ENCODE assay signal across 18 mouse cellular contexts in the genomic region with DNA sequence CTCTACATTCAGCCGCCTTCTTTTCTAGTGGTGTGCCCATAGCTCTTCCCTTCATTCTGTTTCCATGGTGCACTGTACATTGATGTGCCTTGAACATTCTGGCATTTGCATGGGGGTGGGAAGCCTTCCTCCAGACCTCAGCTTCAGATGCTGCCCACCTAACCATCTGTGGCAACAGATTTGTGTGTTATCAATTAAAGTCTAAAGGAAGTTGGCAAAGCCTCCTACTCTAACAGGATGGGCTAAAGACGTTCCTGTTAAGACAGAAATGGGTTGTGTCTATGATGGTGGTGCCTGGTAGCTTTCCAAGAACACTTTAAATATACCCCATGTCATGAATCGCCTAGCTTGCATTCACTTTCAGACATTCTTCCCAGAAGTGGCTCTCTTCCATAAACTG.
DNase-seq lines count a peak whose midpoint lies in the region; ATAC-seq and TF ChIP-seq lines count a peak whose summit lies in the region.
"Had no signal": no experiment of that assay in that cellular context is flagged by ENCODE, and none has a peak within 500 bp of the region (broad histone marks: within the 10 kb centered on the region; RNA-seq: fewer than 3 reads in every experiment).

No protein-coding gene starts in this region.

- H3K4me2 ChIP-seq in hindbrain, embryonic 14.5 days (replicated peaks): no peak overlapping the region
- no peak overlapping the region for H3K4me2 ChIP-seq in intestine, postnatal 0 days (replicated peaks; ENCODE audit: low read depth)
- H3K4me2 ChIP-seq: embryonic facial prominence, embryonic 15.5 days; limb, embryonic 13.5 days; neural tube, embryonic 13.5 days had no signal

- DNase-seq in brain, embryonic 14.5 days (ENCODE audit: low read depth): peak; percentile 49
- peak; percentile 8 to 25 for DNase-seq in frontal cortex, postnatal 25 days (ENCODE audit: low spot score in 2 of 2)
- peak; percentile 73 to 76 for DNase-seq in layer of hippocampus, postnatal 36 days
- peak; percentile 83 to 84 for DNase-seq in right cerebral cortex, adult 2 months (ENCODE audit: low spot score in 2 of 2)
- no peak for DNase-seq in kidney, postnatal 10 days
- no peak for DNase-seq in hindbrain, embryonic 14.5 days (ENCODE audit: low spot score)
- no peak for DNase-seq in gastrocnemius, postnatal 14 days
- DNase-seq: adrenal gland, postnatal 14 days; cerebellum, adult 8-10 months; heart, postnatal 10 days; liver, postnatal 0 days had no signal

- H3K27me3 ChIP-seq in hindbrain, embryonic 14.5 days (ENCODE audit: control insufficient read depth, insufficient read depth, low read length): no peaks in the 10 kb centered on the region
- no peaks in the 10 kb centered on the region for H3K27me3 ChIP-seq in intestine, postnatal 0 days (replicated peaks; ENCODE audit: control insufficient read depth, insufficient read depth, low read length)
- H3K27me3 ChIP-seq: embryonic facial prominence, embryonic 15.5 days; limb, embryonic 13.5 days; neural tube, embryonic 13.5 days had no signal

- H3K27ac ChIP-seq in hindbrain, embryonic 14.5 days: no peak overlapping the region
- H3K27ac ChIP-seq in intestine, postnatal 0 days (ENCODE audit: low read depth, low read length): no peak overlapping the region
- H3K27ac ChIP-seq: embryonic facial prominence, embryonic 15.5 days; kidney, postnatal 0 days; limb, embryonic 13.5 days; neural tube, embryonic 13.5 days had no signal

- no peak for TF ChIP-seq POLR2A in brain, embryonic 14.5 days (IDR thresholded peaks at IDR 0.05; ENCODE audit: borderline replicate concordance, extremely low read depth, insufficient read depth, insufficient read length, poor library complexity, severe bottlenecking)

- no peak overlapping the region for H3K9ac ChIP-seq in hindbrain, embryonic 14.5 days
- H3K9ac ChIP-seq in intestine, postnatal 0 days (ENCODE audit: low read depth, low read length): no peak overlapping the region
- H3K9ac ChIP-seq: embryonic facial prominence, embryonic 15.5 days; limb, embryonic 13.5 days; liver, postnatal 0 days; neural tube, embryonic 13.5 days had no signal

- no peaks in the 10 kb centered on the region for H3K9me3 ChIP-seq in hindbrain, embryonic 14.5 days (ENCODE audit: control insufficient read depth, low read length)
- no peaks in the 10 kb centered on the region for H3K9me3 ChIP-seq in intestine, postnatal 0 days (ENCODE audit: control insufficient read depth)
- H3K9me3 ChIP-seq: embryonic facial prominence, embryonic 15.5 days; limb, embryonic 13.5 days; neural tube, embryonic 13.5 days had no signal

- no peaks in the 10 kb centered on the region for H3K36me3 ChIP-seq in hindbrain, embryonic 14.5 days (replicated peaks; ENCODE audit: control insufficient read depth, insufficient read depth)
- H3K36me3 ChIP-seq in intestine, postnatal 0 days (ENCODE audit: control insufficient read depth, insufficient read depth): no peaks in the 10 kb centered on the region
- H3K36me3 ChIP-seq: embryonic facial prominence, embryonic 15.5 days; G1E; limb, embryonic 13.5 days; neural tube, embryonic 13.5 days had no signal

- no peak for TF ChIP-seq CTCF in brain, embryonic 14.5 days (IDR thresholded peaks at IDR 0.05; ENCODE audit: borderline replicate concordance, extremely low read depth, insufficient read depth, insufficient read length)
- no peak for TF ChIP-seq CTCF in intestine, postnatal 0 days (IDR thresholded peaks at IDR 0.05; ENCODE audit: low read depth)

- ATAC-seq in hindbrain, embryonic 14.5 days (ENCODE audit: low FRiP score): no peak
- no peak for ATAC-seq in intestine, postnatal 0 days
- ATAC-seq: hindbrain, embryonic 16.5 days; liver, postnatal 0 days had no signal

- WGBS in hindbrain, embryonic 14.5 days: 85% methylated on average over 3 of the region's 3 CpGs
- WGBS in intestine, postnatal 0 days: 82% methylated on average over 3 of the region's 3 CpGs

- no peaks in the 10 kb centered on the region for H3K4me1 ChIP-seq in hindbrain, embryonic 14.5 days (replicated peaks; ENCODE audit: control insufficient read depth, insufficient read depth, low read length)
- H3K4me1 ChIP-seq in intestine, postnatal 0 days (replicated peaks; ENCODE audit: control insufficient read depth, insufficient read depth, low read length): no peaks in the 10 kb centered on the region
- H3K4me1 ChIP-seq: embryonic facial prominence, embryonic 15.5 days; limb, embryonic 13.5 days; neural tube, embryonic 13.5 days had no signal

- intact Hi-C loops in gastrocnemius, postnatal 14 days (cut with DNase I; ENCODE audit: low total_unique reads): no loop called here

- H3K4me3 ChIP-seq in hindbrain, embryonic 14.5 days (replicated peaks; ENCODE audit: low read length): no peak overlapping the region
- no peak overlapping the region for H3K4me3 ChIP-seq in intestine, postnatal 0 days (ENCODE audit: low read depth, low read length)
- H3K4me3 ChIP-seq: embryonic facial prominence, embryonic 15.5 days; limb, embryonic 13.5 days; neural tube, embryonic 13.5 days had no signal

Comparison
In these comparisons a context has a peak if more than half of its experiments do, and no peak if none do; other contexts are left out.
1. DNase-seq: peak in brain, embryonic 14.5 days (single experiment), frontal cortex, postnatal 25 days (2 of 2), layer of hippocampus, postnatal 36 days (2 of 2) and right cerebral cortex, adult 2 months (2 of 2); none in kidney, postnatal 10 days (single experiment), hindbrain, embryonic 14.5 days (single experiment) and gastrocnemius, postnatal 14 days (single experiment).